Mouse (Mus musculus) heart, embryonic 15.5 days (tissue): Measurements from ENCODE around the gene Slc4a11. TPM values are rescaled to one million over a fixed set of nuclear protein-coding genes. Genes with fewer than 3 reads are reported as not detected.
A peak's percentile ranks its signal among the peaks of the same experiment; 100 is the strongest.

Experiments used
- ATAC-seq: fragments of 200-750 bp; cut with Nextera tagmentation; replicated peaks from 2 replicates; pipeline ENCODE4 v1.8.0; 2017; ENCODE audit warnings: low read depth, moderate TSS enrichment; ENCODE audit not compliant: insufficient number of reproducible peaks, insufficient read depth, low FRiP score
- H3K27ac ChIP-seq: fragments of 300-500 bp; sonication (generic); 2 replicates; pipeline ENCODE4 v1.5.1; 2015; ENCODE audit warnings: mild to moderate bottlenecking, inconsistent platforms
- H3K27me3 ChIP-seq: fragments of 300-500 bp; sonication (generic); 2 replicates; pipeline ENCODE4 v1.6.1; 2015; ENCODE audit warnings: inconsistent platforms
- H3K36me3 ChIP-seq: fragments of 300-500 bp; sonication (generic); 2 replicates; pipeline ENCODE4 v1.6.1; 2015; ENCODE audit warnings: mild to moderate bottlenecking, inconsistent platforms
- H3K4me1 ChIP-seq: fragments of 300-500 bp; sonication (generic); replicated peaks from 2 replicates; pipeline ENCODE4 v1.6.1; 2015; ENCODE audit warnings: inconsistent platforms
- H3K4me2 ChIP-seq: fragments of 300-500 bp; sonication (generic); 2 replicates; pipeline ENCODE4 v1.6.1; 2015; ENCODE audit warnings: inconsistent platforms, mild to moderate bottlenecking, moderate library complexity
- H3K4me3 ChIP-seq: fragments of 300-500 bp; sonication (generic); 2 replicates; pipeline ENCODE4 v1.5.1; 2015; ENCODE audit warnings: mild to moderate bottlenecking, inconsistent platforms
- H3K9ac ChIP-seq: fragments of 300-500 bp; sonication (generic); 2 replicates; pipeline ENCODE4 v1.6.1; 2015; ENCODE audit warnings: mild to moderate bottlenecking, inconsistent platforms
- H3K9me3 ChIP-seq: fragments of 300-500 bp; sonication (generic); replicated peaks from 2 replicates; pipeline ENCODE4 v1.6.1; 2016; ENCODE audit warnings: inconsistent platforms
- WGBS: fragments of 180-500 bp; shearing (Covaris S2); methylation state at CpG from one replicate; pipeline ENCODE4 v1.1.7; 2015; ENCODE audit warnings: mixed read lengths; 5-methylcytosine and 5-hydroxymethylcytosine counted together
- polyA plus RNA-seq: library from polyadenylated mRNA; unstranded; fragments of >200 nt; fragmentation: Nextera tagmentation; extraction: Ambion mirVana; gene quantifications from 2 replicates; pipeline ENCODE4 v1.2.1, GENCODE M21; 2015

Gene Slc4a11
- polyA plus RNA-seq, 1 experiment from 2014 or later, result 0.19 TPM

DNA sequence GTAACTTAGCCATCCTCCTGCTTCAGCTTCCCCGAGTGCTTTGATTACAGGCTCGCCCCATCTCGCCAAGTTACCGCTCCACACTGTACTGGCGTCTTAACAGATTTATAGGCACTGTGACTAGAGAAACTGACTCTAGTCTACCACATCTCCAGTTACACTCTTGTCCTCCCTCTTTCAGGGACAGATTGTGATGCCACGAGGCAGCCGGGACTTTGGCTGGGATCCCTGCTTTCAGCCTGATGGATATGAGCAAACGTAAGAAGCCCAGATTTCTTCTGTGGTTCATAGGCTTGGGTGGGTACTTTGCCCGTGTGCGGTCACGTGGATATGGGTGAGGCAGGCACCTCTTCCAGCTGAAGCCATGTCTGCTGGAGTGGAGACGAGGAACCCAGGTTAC is 18.2 kb downstream of the Slc4a11 start:
- Histone ChIP-seq H3K9ac (no peak overlapping the region), H3K36me3 (peaks cover 82% of the 10 kb centered on the region), H3K27ac (no peak overlapping the region), H3K4me2 (no peak overlapping the region), H3K9me3 (no peaks in the 10 kb centered on the region), H3K4me1 (no peaks in the 10 kb centered on the region), H3K4me3 (no peak overlapping the region), H3K27me3 (no peaks in the 10 kb centered on the region)
- WGBS, result 91% methylated on average over 12 of the region's 12 CpGs
- ATAC-seq, result no peak

GRCm38 (mm10) chr2:130677211-130677610 is 20.1 kb downstream of the Slc4a11 start:
- ATAC-seq, result no peak

GRCm38 (mm10) chr2:130667559-130667958 is 29.8 kb downstream of the Slc4a11 start, which contains the start of gene Itpa:
Itpa (plus strand) TSS chr2:130667610.
- H3K4me2 ChIP-seq, result peak within 1 kb of the TSS; percentile 90
- H3K27ac ChIP-seq, result peak within 1 kb of the TSS; percentile 83
- H3K27me3 ChIP-seq, result no peaks in the 10 kb centered on the region
- ATAC-seq, result peak; percentile 58
- peaks cover 19% of the 10 kb centered on the region for H3K4me1 ChIP-seq
- WGBS, result under 1% methylated on average over 31 of the region's 31 CpGs
- no peaks in the 10 kb centered on the region for H3K9me3 ChIP-seq
- peak within 1 kb of the TSS; percentile 67 for H3K9ac ChIP-seq
- H3K4me3 ChIP-seq, result peak within 1 kb of the TSS; percentile 77
- H3K36me3 ChIP-seq, result peaks cover 13% of the 10 kb centered on the region; the same call in 1 of the 2 replicates

More at GRCm38 (mm10) chr2:130677211-130677610, 20.1 kb downstream of the Slc4a11 start:
- Histone ChIP-seq H3K4me1 (no peaks in the 10 kb centered on the region), H3K9ac (no peak overlapping the region), H3K9me3 (no peaks in the 10 kb centered on the region), H3K36me3 (peaks cover 88% of the 10 kb centered on the region), H3K4me2 (no peak overlapping the region), H3K4me3 (no peak overlapping the region), H3K27me3 (no peaks in the 10 kb centered on the region), H3K27ac (no peak overlapping the region)
- 86% methylated on average over 10 of the region's 10 CpGs for WGBS

DNA sequence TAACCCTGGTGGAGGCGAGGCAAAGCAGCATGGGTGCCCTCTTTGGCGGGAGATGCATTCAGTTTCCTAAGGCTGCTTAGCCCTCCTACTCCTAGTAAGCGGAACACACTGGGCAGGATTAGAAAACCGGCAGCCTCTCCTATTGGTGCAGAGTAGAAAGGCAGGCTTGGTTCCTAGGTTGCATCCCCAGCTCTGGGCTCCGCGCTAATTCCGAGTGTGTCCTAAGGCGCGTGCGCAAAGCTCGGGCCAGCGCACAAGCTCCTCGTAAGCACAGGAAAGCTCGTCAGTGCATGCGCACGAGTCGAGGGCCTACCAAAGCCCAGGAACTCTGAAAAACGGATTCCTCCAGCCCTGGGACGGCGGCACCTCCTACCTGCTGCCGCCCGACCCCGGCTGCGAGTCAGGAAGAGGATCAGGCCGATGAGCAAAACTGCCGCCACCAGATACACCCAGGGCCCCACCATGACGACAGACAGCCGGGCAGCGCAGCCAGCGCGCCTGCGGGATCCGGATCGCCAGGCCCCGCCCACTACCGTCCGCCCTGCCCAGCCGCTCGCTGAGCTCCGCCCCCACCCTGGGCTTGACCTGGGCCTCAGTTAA is 33.1 kb downstream of the Slc4a11 start, which contains the start of gene Ddrgk1:
Ddrgk1 (minus strand) TSS at position 558 of the 600 bp plus-strand sequence.
- ATAC-seq, result peak; percentile 95

DNA sequence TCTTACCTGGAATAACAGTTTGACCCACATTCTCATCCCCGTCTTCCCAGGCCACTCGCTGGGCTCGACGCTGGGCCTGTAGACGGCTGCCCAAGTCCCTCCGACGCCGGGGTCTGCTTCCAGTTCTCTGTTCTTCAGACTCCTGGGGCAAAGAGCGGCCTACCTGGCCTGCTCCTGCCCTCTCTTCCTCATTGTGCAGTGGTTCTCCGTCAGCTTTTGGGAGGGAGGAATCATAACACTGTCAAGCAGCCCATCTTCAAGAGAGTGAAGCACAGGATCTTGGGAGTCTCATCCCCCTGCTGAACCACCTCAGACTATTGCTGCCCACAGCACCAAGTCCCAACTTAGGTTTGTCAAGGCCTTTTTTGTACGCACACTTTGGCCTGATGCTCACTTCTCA is 34.0 kb downstream of the Slc4a11 start:
- no peak for ATAC-seq
- H3K27ac ChIP-seq, result no peak overlapping the region
- WGBS, result 90% methylated on average over 11 of the region's 11 CpGs

More for the DNA sequence above, 33.1 kb downstream of the Slc4a11 start, which contains the start of gene Ddrgk1:
- peaks cover 16% of the 10 kb centered on the region for H3K36me3 ChIP-seq
- H3K4me2 ChIP-seq, result peak within 1 kb of the TSS; percentile 63
- no peaks in the 10 kb centered on the region for H3K27me3 ChIP-seq
- peak within 1 kb of the TSS; percentile 68 for H3K4me3 ChIP-seq
- peak within 1 kb of the TSS; percentile 99 for H3K27ac ChIP-seq
- under 1% methylated on average over 40 of the region's 40 CpGs for WGBS
- H3K9me3 ChIP-seq, result no peaks in the 10 kb centered on the region
- peaks cover 19% of the 10 kb centered on the region for H3K4me1 ChIP-seq
- H3K9ac ChIP-seq, result peak within 1 kb of the TSS; percentile 88

GRCm38 (mm10) chr2:130658530-130658929 is 38.8 kb downstream of the Slc4a11 start:
- 91% methylated on average over 10 of the region's 10 CpGs for WGBS
- Histone ChIP-seq H3K4me2 (no peak overlapping the region), H3K36me3 (peaks cover 63% of the 10 kb centered on the region), H3K27me3 (no peaks in the 10 kb centered on the region), H3K27ac (no peak overlapping the region), H3K4me1 (peaks cover 6% of the 10 kb centered on the region), H3K9ac (no peak overlapping the region), H3K9me3 (no peaks in the 10 kb centered on the region), H3K4me3 (no peak overlapping the region)
- ATAC-seq, result no peak

More for the DNA sequence above, 34.0 kb downstream of the Slc4a11 start:
- Histone ChIP-seq H3K36me3 (peaks cover 24% of the 10 kb centered on the region), H3K9me3 (no peaks in the 10 kb centered on the region), H3K4me1 (peaks cover 17% of the 10 kb centered on the region), H3K4me3 (peak overlapping the region; percentile 68), H3K27me3 (no peaks in the 10 kb centered on the region), H3K4me2 (peak overlapping the region; percentile 63), H3K9ac (peak overlapping the region; percentile 88)

GRCm38 (mm10) chr2:130657541-130657940 is 39.8 kb downstream of the Slc4a11 start:
- ATAC-seq, result no peak
- peaks cover 72% of the 10 kb centered on the region for H3K36me3 ChIP-seq

GRCm38 (mm10) chr2:130656536-130656935 is 40.8 kb downstream of the Slc4a11 start:
- H3K4me2 ChIP-seq, result no peak overlapping the region
- peaks cover 70% of the 10 kb centered on the region for H3K36me3 ChIP-seq
- H3K9me3 ChIP-seq, result no peaks in the 10 kb centered on the region
- no peak overlapping the region for H3K9ac ChIP-seq
- no peaks in the 10 kb centered on the region for H3K4me1 ChIP-seq
- H3K27me3 ChIP-seq, result no peaks in the 10 kb centered on the region
- no peak overlapping the region for H3K27ac ChIP-seq
- H3K4me3 ChIP-seq, result no peak overlapping the region
- 88% methylated on average over 9 of the region's 9 CpGs for WGBS
- ATAC-seq, result no peak

More at GRCm38 (mm10) chr2:130657541-130657940, 39.8 kb downstream of the Slc4a11 start:
- Histone ChIP-seq H3K27me3 (no peaks in the 10 kb centered on the region), H3K9me3 (no peaks in the 10 kb centered on the region), H3K9ac (no peak overlapping the region), H3K4me3 (no peak overlapping the region), H3K4me2 (no peak overlapping the region), H3K4me1 (no peaks in the 10 kb centered on the region), H3K27ac (no peak overlapping the region)
- WGBS, result 82% methylated on average over 6 of the region's 6 CpGs

DNA sequence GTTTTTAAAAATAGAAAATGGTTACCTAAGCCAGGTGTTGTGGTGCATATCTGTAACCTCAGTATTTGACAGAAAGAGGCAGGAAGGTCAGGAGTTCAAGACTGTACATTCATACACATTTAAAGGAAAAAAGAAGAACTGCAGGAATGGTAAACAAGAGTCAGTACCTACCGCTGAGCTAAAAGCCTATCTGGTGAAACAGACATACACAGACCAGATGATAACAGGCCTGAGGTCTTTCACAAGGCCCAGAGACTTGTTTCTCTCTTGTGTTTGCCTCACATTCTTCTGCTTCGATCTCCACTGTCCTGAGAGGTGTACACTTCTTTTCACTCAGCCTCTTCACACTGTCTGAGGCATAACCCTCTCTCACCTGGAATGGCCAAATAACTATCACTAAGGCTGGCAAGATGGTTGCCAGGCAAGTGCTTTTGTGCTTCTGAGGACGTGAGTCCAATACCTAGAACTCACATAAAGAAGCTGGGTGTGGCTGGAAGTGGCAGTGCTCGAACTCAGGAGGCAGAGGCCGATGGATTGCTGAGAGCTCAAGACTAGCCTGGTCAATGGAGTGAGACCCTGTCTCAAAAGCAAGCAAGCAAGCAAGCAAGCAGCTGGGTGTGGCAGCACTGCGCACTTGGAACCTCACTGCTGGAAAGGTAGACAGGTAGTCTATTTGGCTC is 41.5 kb downstream of the Slc4a11 start:
- Histone ChIP-seq H3K9ac (no peak overlapping the region), H3K27me3 (no peaks in the 10 kb centered on the region), H3K4me2 (no peak overlapping the region), H3K4me1 (no peaks in the 10 kb centered on the region), H3K27ac (no peak overlapping the region), H3K9me3 (no peaks in the 10 kb centered on the region), H3K36me3 (peaks cover 63% of the 10 kb centered on the region), H3K4me3 (no peak overlapping the region)
- 91% methylated on average over 6 of the region's 6 CpGs for WGBS
- no peak for ATAC-seq

DNA sequence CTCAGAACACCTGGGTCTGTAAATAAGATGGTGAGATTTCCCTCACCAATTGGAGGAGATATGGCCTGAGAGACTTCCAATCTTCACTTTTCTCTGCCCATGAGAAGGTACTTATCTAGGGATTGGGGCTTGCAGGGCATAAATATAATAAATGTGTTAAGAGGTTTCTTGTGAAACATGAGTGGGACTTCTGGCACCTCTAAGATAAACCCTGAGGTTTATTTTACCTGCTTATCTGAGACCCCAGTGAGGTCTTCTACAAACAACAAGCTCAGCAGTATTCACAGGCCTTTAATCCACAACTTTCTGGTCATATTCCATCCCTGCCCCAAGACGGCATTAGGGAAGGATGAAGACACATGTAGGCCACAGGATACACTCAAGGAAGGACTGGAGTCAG is 43.6 kb downstream of the Slc4a11 start:
- ATAC-seq, result no peak
- WGBS, result 86% methylated on average over 1 of the region's 1 CpGs
- H3K4me3 ChIP-seq, result no peak overlapping the region
- H3K27me3 ChIP-seq, result no peaks in the 10 kb centered on the region
- no peak overlapping the region for H3K4me2 ChIP-seq
- no peak overlapping the region for H3K9ac ChIP-seq
- no peaks in the 10 kb centered on the region for H3K4me1 ChIP-seq
- H3K27ac ChIP-seq, result no peak overlapping the region
- H3K9me3 ChIP-seq, result no peaks in the 10 kb centered on the region
- peaks cover 54% of the 10 kb centered on the region for H3K36me3 ChIP-seq

DNA sequence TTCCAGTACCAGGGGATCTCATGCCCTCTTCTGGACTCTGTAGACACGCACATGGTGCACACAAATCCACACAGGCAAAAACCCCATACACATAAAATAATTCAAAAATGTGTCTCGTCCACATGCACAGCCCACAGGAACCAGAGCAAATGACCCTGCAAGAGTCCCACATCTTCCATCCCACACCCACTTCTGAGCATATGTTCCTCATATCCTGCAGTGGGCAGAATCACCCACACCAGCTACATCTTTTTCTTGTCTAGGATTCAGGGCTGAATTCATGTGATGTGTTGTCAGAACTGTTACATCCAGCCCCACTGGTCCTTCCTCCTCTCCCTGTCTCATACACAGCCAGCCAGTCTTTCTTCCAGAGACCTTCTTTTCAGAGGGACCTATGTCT is 44.0 kb downstream of the Slc4a11 start:
- no peak overlapping the region for H3K9ac ChIP-seq
- no peak overlapping the region for H3K27ac ChIP-seq
- no peaks in the 10 kb centered on the region for H3K9me3 ChIP-seq
- no peaks in the 10 kb centered on the region for H3K4me1 ChIP-seq
- peaks cover 50% of the 10 kb centered on the region for H3K36me3 ChIP-seq
- H3K4me3 ChIP-seq, result no peak overlapping the region
- no peaks in the 10 kb centered on the region for H3K27me3 ChIP-seq
- H3K4me2 ChIP-seq, result no peak overlapping the region
- no peak for ATAC-seq
- WGBS, result 89% methylated on average over 2 of the region's 2 CpGs
